Mouse (Mus musculus): ENCODE data around the gene Cox20.
A peak's percentile ranks its signal among the peaks of the same experiment; 100 is the strongest.
"Not testable (repeated sequence)": the region's sequence is repeated elsewhere in the genome, so short reads cannot be mapped to it uniquely, and the experiment has no call there.

Cox20 gene

GRCm38 (mm10) chr1:178320723-178321590, 2.0 kb downstream of the Cox20 start:
- DNase-seq (ENCODE audit: low spot score): no peak

DNA sequence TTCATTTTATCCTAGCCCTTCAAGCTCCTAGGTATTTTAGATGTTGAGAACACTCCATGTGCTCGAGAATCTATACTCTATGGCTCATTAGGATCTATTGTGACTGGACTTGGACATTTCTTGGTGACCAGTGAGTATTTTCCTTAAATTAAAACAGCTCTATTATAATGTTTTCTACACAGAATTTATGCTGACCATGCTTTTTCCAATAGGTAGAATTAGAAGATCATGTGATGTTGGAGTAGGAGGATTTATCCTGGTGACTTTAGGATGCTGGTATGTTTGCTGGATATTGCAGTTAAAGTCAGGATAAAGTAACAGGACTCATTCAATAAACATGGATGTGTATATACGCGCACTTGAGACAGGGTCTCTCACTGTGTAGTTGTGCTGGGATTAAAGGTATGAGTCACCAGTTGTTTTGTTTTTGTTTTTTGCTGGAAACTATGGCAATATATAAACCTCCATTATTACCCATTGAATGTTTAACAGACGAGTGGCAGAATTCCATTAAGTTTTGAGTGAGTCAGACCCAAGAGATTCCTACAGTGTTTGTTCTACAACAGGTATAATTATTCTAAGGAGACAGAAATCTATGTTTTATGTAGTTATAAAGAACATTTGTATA, 2.9 kb downstream of the Cox20 start:
- DNase-seq (ENCODE audit: low spot score): no peak

- no peak for DNase-seq (ENCODE audit: low spot score)
Observed at GRCm38 (mm10) chr1:178323235-178323634, 4.3 kb downstream of the Cox20 start.

DNA sequence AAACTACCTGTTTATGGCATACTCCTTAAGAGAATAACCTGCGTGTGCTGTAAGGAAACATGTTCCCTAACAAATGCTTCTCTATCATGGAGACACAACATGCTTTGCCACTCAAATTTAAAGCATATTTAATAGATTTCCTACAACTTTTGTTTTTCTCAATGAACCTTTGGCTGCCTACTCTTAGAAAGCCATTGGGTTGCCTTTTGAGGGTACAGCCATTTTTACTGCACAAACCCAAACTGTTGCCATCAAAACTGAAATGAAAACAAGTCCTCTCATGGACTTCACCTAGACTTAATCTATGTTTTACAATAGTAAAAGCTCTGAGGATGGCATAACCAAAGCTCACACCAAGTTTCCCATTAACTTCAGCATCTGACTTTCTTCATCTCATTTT, 5.6 kb downstream of the Cox20 start:
- DNase-seq (ENCODE audit: low spot score): no peak

- DNase-seq (ENCODE audit: low spot score): no peak
Observed at GRCm38 (mm10) chr1:178326357-178326756, 7.4 kb downstream of the Cox20 start.

DNA sequence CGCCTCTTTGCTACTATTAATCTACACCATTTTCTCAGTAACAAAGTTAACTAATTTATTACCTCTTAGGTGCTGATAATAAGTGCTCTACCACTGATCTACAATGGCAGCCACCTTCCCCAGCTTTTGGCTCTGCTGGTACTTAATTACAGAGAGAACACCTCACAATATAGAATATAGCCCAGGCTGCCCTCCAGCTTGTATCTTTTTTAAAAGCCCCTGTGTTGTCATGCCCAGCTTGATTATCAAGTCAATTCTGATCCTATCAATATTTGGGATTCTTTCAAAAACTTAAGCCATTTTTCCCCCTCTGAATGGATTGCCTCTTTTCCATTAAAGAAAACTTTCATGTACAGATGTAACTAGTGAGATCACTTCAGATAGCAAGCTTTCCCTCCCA, 8.0 kb downstream of the Cox20 start:
- no peak for DNase-seq (ENCODE audit: low spot score)

DNA sequence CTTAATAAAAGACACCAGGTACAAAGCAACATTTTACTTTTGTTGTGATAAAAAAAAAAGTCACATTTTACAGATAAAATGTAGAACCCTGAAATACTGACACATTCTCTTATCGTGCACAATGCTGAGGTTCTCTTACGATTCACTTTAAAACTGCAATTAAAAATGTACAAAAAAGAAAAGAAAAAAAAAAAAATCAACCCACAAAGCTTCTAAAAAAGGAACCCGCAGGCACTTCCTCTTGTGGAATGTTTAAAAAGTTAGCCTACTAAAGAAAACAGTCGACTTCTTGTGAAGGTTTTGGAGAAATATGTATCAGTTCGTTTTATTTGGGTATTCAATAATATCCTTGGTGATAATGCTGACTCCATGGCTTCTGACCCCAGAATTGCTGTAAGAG, 10.1 kb downstream of the Cox20 start:
- no peak for DNase-seq (ENCODE audit: low spot score)

GRCm38 (mm10) chr1:178329946-178330345, 11.0 kb downstream of the Cox20 start:
- DNase-seq (ENCODE audit: low spot score): no peak

- no peak for DNase-seq (ENCODE audit: low spot score)
Observed at GRCm38 (mm10) chr1:178335860-178336261, 16.9 kb downstream of the Cox20 start.

DNA sequence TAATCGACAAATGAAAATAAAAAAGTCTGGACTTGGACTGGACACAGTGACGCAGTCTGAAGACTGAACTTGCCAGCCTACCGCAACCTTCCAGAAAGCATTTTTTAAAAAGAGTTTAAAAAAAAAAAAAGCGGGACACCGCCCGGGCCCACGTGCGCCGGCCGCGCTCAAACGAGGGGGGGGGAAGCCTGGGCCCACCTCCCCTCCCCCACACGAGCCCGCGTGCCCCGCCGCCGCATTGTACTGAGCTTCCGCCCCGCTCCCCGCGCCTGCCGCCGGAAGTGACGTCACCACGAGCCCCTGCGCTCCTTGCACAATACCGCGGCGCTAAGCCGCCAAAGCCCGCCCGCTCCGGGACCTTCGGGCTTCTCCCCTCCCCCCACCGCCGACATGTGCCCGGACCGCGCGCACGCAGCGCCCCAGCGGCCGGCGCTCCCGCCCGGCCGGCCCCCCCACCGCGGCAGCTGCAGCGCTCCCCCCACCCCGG, 17.4 kb downstream of the Cox20 start:
- DNase-seq (ENCODE audit: low spot score): peak; percentile 95

- DNase-seq (ENCODE audit: low spot score): no peak
Observed at GRCm38 (mm10) chr1:178336777-178337481, 18.0 kb downstream of the Cox20 start.

DNA sequence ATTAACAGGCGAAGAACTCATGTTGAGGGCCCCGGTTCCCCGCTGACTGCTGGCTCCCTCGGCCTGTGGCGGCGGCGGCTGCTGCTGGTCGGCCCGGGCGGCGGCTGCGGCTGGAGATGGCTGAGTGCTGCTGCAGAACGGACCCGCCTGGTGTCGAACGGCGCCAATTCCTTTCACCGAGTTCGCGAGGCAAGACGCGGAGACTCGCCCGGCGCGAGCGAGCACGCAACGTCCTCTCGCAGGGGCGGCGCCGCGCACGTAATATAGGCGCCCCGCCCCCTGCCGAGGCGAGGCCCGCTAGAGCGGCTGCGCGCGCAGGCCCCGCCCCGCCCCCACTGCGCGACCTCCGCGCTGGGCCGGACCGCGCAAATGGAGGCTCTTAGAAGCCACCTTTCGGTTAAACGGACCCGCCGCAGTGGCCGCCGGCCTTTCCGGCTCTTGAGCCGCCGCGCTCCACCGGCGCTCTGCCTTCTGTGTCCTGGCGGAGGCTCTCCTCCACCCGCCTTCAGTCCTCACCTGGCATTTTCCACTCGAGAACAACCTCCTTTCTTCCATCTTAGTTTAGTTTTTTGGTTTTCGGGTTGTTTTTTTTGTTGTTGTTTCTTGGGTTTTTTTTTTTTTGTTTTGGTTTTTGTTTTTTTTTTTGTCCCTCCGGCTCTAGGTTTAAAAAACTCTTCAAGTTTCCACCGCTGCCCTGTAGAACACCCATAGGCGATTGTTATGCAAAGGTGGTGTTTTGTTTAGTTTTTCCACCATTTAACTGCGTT, 18.8 kb downstream of the Cox20 start, which contains the start of gene Hnrnpu:
Hnrnpu (minus strand) TSS at position 247 of the 767 bp plus-strand sequence.
- peak; percentile 96 for DNase-seq (ENCODE audit: low spot score)

DNA sequence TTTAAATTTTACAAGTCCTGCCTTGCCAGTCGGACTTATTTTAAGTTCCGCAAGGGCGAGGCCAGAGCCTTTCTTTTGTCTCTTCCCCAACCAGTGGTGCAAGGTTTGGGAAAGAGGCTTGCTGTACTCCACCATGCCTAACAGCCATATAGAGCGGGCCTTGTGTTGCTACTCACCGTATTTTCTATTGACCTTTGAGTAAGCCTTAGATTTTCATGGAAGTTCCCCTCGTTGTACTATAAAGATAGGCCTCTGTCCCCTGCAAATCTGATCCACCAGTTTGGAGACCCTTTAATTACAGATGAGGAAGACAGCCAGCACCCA, 19.4 kb downstream of the Cox20 start:
- DNase-seq (ENCODE audit: low spot score): no peak

- DNase-seq (ENCODE audit: low spot score): no peak
Observed at GRCm38 (mm10) chr1:178340213-178340612, 21.3 kb downstream of the Cox20 start.

DNA sequence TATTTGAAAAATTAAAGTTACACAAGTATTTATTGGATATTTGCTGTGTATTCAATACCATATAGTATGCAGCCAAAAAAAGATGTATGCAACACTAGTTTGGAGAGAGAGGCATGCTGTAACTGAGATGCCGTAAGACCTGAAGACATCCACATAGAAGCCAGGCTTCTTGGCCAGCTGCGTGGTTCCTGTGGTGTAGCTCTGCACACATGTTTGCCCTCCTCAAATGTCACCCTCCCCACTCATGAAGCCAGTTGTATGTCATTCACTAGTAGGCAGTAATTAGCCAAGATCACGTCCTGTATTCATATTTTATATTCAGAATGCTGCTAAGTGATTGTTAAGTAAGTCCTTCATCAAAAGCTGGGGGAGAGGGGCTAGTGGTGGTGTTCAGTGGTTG, 22.5 kb downstream of the Cox20 start:
- no peak for DNase-seq (ENCODE audit: low spot score)

GRCm38 (mm10) chr1:178342063-178342462, 23.1 kb downstream of the Cox20 start:
- no peak for DNase-seq (ENCODE audit: low spot score)

DNA sequence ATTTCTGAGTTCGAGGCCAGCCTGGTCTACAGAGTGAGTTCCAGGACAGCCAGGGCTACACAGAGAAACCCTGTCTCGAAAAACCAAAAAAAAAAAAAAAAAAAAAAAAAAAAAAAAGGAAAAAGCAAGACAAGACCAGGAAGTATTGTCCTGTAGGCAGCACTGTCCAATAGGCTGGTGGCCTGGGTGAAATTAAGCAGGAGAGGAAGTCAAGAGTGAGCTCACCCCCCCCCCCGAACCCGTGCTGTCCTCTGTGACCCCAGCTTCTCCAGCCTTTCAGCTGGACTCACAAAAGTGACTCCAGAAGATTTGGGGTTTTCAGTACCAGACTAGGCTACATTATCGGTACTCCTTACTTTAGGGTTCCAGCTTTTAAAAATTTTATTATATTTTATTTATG, 23.7 kb downstream of the Cox20 start:
- DNase-seq (ENCODE audit: low spot score): no peak

DNA sequence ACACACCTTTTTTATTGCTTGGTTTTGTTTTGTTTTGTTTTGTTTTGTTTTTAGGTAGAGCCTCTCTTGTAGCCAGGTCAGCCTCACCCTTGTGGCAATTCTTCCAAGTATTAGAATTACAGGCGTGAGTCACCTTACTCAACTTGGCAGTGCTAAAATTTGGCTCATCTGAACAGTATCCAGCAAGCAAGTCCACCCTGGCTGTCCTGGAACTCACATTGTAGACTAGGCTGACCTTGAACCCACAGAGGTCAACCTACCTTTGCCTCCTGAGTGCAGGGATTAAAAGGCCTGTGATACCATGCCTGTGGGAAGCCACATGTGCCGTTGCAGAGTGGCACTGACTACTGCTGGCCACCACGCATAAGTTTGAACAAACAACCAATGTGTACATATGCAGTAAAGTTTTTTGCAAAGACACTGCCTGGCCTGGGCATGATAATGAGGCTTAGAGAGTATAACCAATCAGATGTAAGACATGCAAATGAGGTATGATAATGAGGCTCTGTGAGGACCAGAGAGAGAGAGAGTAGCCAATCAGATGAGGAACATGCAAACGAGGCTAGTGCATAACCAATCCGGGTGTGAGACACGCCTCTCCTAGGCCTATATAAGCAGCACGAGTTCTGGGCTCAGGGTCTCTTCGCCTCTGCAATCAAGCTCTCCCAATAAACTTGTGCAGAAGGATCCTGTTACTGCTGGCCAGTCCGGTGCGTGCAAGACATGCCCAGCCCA, 25.3 kb downstream of the Cox20 start:
- not testable (repeated sequence) for DNase-seq (ENCODE audit: low spot score)

DNA sequence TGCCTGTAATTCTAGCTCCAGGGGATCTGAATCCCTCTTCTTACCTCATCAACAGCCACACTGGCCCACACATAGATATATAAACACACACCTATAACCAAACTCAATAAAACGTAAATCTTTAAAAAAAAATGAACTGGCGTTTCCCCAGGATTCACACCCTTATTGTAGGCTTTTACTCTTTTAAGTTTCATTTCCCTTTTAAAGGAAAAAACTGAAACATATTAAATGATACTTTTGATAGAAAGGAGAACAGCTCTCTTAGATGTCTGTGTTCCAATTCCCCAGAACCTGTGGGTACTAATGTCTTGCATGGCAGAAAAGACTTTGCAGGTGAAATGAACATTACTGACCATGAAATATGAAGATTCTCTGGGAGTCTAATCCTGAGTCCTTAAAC, 31.9 kb downstream of the Cox20 start:
- no peak for DNase-seq (ENCODE audit: low spot score)

- DNase-seq (ENCODE audit: low spot score): no peak
Observed at GRCm38 (mm10) chr1:178351643-178352042, 32.7 kb downstream of the Cox20 start.

- no peak for DNase-seq (ENCODE audit: low spot score)
Observed at GRCm38 (mm10) chr1:178354576-178354975, 35.6 kb downstream of the Cox20 start.

Measured in retina, embryonic 14.5 days (tissue).